Mouse (Mus musculus) embryo, embryonic 10.5 days (tissue): ENCODE measurements around the gene Cmc1.

Experiments
- DNase-seq: peaks from one replicate; pipeline ENCODE4 v3.0.0-alpha.2; 2015; ENCODE audit warnings: low spot score

Cmc1 gene

DNA sequence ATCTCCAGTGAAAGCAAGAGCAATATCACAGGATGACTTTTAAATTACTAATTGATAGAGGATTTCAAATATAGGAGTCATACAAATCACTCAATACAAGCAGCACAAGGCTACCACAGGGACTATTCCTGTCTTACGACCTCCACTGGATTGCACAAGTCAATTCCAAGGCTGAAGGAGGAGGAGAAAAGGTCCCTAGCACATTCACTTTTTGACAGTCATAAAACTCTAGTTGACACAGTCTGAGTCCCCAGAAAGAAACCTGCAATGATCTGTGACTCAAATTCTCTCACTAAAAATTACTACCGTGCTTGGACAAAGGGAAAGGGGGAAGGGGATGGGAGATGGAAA, 39.6 kb downstream of the Cmc1 start:
- DNase-seq: no peak

DNA sequence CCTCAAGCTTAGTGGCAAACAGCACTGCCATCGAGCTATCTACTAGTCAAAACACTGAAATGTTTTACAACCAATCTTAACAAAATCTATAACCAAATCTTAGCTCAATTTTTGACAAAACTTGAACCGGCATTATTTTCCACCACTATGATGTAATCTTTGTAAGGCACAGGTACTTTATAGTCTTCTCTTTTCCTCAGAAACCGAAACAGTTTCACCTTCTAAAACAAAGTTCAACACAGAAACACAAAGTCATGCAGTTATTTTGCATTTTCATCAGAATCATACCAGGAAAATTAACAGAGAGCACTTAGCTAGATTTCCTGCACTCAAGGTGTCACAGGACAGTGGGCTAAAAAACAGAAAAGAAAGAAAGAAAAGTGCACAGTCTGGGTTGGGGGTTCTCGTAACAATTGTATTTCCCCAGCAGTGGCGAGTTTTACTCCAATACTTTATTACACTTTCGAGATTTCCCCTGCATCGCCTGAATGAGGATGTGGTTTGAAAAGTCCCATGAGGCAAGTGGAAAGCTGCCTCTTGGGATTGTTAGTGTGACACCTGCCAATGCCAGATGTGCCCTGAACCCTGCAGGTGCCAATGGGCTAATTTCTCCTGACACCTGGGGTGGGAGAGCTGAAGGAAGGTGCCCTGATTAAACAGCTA, 40.1 kb downstream of the Cmc1 start:
- DNase-seq: no peak

DNA sequence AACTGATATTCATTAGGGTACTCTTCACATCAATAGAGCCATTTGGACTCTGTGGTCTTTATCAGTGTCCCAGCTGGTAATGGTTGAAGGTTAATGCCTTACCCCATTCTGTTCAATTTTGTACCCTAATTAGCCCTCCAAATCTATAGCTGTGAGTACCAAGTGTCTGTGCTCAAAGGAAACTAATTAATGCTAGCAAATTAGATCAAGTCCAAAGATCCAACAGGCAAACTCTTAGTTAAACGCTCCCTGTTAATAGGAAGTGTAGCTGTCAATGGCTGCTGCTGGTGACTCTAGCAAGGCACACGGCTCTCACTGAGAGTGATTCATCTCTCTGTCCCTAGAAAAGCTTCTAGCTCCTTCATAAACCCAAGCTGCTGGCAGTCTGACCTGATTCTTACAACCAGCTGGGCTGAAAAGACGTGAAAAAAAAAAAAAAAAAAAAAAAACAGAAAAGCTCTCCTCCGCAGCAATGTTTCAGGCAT, 41.4 kb downstream of the Cmc1 start:
- DNase-seq: peak; percentile 13

DNA sequence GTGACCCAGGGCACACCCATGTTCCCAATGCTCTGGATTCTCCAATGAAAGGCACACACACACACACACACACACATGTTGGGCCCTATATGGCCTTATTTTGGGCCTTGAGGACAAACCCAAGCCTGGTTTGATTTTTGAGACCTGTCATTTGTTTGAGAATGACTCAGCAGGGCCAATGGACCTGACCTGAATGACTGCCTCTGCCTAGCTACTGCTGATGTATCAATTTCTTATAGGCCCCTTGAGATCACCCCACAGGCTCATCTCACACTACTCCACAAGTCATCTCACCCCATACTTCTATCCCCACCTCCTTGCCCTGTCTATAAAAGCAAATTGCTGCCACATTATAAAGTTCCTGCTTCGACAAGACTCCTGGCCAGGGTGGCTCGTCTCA, 48.2 kb downstream of the Cmc1 start:
- no peak for DNase-seq

DNA sequence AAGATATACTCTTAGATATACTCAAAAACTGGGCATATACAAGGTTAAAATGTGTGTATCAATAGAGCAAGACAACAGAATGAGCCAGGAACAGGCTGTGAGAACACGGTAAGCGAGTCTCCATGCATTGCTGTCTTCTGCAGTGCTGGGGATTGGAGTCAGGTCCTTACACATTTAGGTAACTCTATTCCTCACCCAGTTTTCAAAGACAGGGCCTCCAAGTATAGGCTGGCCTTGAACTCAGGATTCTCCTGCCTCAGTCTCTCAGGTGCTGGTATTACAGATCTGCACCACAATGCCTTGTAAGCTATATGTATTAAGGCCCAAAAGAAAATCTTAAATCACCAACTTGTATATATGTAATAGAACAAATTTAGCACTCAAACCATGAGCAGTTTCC, 49.5 kb downstream of the Cmc1 start:
- DNase-seq: no peak

DNA sequence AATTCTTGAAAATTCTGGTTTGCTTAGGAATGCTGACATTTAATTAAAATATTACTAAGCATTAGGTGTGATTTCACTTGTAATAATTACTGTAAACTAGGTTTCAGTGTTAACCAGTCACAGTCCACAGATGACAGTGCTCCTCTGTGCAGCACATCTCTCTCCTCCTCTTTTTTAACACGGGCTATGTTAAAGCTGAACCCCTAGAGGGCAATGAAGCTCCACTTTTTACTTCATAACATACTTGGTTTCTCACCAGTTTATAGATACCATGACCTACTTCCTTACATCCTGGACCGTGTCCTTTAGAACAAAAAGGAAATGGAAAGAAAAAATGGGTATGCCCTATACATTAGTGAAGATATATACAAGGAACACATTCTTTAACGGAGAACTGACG, 50.6 kb downstream of the Cmc1 start:
- DNase-seq: peak; percentile 47

DNA sequence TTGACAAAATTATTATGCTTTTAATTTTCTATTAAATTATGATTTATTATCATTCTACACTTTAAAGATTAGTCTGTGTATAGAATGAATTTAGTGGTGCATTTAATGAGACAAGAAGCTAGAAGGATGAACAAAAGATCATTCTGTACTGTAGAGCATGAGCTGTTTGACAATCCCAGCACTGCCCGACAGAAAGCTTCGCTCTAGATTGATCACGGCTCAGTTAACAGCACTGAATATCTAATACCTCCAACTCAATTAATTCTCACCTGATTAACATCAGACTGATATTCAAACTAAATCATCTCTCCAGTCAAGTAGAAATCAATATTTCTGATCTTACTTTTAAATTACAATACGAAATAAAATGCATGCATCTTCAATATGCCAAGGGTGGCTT, 66.1 kb downstream of the Cmc1 start:
- DNase-seq: no peak

DNA sequence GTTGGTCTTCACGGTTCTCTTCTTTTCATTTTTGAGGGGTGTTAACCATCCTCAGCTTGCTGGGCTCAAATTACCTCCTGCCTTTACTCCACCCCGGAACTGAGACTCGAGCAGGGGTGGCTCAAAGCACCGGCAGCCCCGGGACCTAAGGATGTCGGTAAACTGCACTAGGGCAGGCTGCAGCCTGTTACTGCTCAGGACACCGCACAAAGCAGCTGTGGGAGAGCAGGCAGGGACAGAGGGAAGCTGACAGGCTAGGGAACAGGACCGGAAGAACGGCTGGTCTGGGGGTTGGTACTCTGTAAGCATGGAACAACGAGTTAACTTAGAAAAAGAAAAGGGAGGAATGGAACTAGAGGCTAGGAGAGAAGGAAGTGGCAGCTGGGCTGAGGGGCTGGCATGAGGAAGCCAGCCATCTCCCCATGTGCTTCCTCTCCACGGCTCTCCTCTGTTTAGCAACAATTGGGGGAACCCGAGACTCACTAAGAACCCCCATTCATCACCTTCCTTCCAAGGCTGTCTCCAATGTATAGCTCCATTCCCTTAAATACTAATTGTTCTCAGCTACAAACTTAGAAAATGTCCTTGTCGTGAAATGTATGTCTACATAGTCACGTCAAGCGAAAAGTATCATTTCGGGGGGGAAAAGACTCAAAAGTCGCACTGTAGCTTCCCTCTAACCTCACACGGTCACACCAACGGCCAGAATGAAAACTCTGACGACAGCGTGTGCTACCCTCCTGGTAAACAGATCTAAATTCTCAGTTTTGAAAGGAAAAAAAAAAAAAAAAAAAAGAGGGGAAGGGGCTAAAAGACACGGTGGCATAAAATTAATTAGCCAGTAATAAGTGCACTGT, 67.2 kb downstream of the Cmc1 start:
- DNase-seq: peak; percentile 38

DNA sequence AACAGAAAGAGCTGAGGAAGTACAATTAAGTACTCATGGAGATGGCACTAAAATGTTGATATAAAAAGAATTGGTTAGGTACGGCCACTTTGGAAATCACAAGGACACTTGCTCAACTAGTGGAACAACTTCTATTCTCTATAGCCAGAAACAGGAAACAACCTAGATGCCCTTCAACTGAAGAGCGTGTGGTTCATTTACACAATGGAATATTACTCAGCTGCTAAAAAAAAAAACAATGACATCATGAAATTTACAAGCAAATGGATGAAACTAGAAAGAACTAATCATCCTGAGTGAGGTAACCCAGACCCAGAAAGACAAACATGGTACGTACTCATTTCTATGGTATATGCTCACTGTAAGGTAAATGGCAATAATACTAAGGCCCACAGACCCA, 76.6 kb downstream of the Cmc1 start:
- DNase-seq: no peak

DNA sequence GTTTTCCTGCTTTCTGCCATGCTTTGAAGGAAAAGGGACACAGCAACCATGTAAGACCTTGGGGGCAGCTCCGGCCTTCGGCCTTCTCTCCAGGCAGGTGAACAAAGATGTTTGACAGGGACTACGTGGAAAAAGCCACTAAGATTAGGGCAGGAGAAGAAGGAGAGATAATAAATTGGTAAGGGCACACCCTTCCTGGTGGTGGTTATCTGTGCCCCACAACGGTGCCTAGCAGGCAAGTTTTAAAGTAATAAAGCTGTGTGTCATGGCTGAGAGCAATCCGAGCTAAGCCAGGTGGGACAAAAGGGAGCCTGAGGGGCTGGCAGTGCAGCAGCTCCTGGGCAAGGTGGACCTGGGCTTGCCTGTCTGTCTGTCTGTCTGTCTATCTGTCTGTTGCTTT, 77.9 kb downstream of the Cmc1 start:
- no peak for DNase-seq

DNA sequence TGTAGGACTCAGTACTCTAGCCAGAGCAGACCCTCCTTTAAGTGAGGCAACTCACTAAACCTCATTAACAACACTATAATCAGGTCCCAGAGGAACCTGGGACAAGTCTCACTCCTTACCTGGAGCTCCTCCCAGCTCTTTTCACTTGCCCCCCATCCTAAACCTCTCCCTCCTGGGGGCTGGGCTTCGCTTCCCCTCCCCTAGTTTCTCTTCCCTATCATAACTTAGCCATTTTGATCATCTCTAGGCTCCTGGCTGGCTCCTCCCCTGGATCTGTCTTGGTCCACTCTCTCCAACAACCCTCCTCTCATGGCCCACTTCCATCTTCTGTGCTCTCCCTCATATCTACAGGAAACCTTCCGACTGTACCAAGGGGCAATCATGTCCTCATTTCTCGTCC, 78.6 kb downstream of the Cmc1 start:
- no peak for DNase-seq

DNA sequence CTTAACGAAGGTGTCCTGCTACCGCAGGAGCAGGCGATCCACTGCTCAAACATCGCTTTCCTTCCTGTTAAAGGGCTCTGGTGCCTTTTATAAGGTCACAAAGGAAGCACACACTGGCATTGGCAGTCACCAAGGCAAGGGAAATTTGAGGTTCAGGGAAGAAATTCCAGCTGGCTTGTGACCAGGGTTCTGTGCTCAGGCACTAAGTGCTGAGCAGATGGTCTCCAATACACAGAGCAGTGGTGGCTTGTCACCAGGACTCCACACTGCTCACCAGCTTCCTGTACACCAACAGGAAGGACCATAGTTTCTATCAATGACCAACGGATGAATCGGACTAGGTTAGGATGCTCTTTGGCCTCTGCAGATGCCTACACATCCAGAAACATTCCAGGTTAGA, 79.5 kb downstream of the Cmc1 start:
- no peak for DNase-seq

DNA sequence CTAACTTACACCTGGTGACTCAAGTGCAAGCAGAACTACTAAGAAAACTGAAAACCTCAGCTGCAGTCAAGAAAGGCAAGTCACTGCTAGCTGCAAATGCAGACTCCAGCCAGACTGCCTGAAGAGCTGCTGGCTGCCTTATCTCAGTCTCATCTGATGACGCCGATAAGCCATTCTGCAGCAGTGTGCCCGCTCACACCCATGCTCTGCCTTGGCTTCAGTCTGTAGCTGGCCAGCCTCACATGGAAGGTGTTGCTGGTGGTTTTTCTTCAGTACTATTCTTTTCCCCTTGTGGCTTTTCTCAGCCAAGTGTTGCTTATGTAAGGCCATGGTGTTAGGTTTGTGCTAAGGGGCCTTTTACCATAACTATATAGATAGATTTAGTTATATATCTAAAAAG, 90.9 kb downstream of the Cmc1 start:
- DNase-seq: no peak

DNA sequence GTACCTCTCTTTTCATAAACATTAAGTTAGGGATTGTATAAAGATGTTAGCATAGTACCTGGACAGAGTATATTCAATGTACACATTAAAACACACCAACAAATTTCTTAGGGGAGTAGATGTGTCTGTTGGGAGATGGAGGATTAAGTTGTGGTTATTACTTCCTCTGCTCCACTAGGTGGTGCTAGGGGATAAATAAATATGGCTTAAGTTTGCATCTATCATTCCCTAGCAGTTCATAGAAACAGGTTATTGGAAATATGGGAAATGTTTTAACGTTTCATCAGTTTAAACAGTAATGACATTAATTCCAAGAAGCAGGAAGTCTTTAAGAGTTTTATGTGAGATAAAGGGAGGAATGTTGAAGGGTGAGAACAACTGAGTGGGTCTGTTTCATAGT, 96.7 kb downstream of the Cmc1 start:
- DNase-seq: peak; percentile 42

DNA sequence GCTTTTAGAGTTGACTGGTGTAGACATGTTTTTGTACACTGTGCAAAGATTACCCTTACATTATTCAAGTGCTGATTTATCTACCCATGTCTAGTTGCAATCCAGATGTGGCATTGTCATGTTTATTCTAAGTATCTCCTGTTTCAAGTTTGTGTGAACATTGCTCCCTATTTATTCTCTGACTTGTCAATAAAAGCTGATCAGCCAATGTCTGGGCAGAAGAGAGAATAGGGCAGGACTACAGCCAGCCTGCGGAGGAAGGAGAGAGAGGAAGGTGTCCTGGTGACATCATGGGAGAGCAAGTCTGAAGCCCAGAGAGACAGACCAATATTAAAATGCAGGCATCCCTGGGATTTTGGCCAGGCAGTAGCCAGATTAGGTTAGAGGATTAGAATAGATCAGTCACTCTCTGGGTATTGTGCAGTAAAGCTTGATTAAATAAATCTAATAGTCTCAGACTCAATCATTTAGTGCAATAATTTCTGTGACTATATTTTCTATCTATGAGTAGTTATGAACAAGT, 104.9 kb downstream of the Cmc1 start:
- DNase-seq: no peak

DNA sequence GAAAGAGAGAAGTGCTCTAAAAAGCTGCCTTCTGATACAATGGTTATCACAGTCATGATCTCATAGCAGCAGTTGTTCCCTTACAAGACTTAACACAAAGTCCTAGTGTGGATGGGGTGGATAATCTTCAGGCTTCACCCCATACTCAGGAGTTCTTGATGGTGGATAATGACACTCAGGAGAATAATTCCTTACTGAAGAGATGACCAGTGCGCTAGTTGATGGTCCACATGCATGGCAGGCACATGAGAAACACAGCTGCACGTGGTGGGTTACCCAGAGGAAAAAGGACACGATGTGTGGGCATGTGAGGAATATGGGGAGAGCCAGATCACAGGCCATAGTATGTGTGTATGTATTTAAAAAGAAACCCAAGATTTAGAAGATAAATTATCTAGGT, 106.4 kb downstream of the Cmc1 start:
- DNase-seq: no peak

DNA sequence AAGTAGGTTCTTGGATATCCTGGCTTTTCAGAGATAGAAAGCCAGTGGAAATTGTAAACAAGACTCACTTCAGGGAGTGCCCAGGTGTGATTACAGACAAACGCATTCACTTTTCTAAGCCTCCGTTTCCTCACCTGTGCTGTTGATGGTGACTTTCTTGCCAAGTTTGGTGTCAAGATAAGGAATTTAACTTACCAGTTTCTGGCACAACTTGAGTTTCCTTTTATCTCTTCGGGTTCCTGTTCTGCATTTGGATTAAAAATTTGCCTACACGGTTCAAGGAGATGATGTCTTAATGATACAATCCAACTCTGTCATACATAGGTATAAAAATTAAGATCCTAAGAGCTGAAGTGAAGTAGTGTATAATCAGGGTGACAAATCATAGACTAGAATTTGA, 107.2 kb downstream of the Cmc1 start:
- DNase-seq: no peak

DNA sequence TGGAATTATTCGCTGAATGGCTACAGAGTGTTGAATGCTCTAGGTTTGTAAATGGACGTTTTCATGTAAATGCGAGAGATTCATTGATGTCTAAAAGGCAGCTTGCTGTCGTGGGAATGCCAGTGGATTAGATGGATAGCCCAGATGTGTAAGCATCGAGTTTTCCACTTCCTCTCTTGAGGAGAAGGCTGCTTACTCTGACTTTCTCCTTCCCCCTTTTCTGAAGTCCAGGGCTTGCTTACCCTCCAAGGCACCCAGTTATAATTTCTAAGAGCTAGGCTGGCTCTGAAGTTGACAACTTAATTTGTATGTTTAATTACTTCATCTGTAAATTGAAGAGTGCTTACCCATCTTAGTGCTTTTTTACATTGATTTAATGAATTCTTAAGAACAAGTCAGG, 108.3 kb downstream of the Cmc1 start:
- DNase-seq: peak; percentile 39

DNA sequence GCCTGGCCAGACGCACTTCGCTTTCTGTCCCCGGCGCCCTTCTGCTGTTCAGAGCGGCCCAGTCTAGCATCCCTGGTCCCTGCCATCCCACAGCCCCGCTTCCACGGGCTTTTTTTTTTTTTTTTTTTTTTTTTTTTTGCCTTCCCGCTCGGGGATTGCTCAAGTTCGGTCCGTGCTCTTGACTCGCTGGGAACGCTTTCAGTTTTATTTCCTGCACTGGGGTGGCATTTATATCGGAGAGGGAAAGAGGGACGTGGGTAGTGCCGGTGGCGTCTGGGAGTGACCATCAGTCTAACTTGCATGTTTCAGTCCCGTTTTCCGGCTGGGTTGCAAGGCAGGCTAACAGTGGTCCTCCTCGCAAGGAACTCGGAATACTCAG, 109.0 kb downstream of the Cmc1 start:
- peak; percentile 55 for DNase-seq

DNA sequence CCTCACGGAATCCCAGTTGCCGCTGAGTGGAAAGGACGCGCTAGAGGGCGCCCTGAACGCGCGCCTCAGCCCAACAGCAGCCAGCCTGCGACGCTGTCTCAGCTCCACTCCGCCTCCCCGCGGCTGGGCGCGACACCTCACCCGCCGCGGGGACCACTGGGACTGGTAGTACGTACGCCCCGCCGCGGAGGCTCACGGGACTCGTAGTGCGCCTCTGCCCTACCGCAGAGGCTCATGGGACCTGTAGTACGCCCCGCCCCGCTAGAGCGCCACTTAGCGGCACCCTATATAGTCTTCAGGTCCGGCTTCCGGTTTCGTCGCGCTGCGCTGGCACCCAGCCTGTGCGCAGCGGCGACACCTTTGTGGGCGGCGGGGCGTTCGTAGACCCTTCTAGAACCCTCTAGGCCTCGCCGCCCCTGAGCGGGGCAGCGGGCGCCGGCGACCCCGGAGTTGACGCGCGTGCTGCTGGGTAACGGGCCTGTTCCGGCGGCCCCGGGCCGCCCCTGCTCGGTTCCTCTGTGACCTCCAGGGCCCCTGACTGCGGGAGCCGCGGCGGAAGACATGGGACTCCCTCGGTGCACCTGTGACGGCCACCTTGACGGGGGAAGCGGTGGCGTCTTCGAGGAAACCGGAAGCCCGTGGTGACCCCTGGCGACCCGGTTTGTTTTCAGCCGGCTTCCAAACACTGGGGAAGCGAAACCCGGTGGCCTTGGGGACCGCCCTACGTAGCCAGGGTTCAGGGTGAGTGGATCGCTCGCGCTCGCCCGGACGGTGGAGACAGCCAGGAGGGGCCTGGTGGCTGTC, 109.6 kb downstream of the Cmc1 start, which contains the start of gene Azi2:
Gene Azi2, plus strand, starts transcription at position 282 of the 804 bp plus-strand sequence.
- peak; percentile 99 for DNase-seq

DNA sequence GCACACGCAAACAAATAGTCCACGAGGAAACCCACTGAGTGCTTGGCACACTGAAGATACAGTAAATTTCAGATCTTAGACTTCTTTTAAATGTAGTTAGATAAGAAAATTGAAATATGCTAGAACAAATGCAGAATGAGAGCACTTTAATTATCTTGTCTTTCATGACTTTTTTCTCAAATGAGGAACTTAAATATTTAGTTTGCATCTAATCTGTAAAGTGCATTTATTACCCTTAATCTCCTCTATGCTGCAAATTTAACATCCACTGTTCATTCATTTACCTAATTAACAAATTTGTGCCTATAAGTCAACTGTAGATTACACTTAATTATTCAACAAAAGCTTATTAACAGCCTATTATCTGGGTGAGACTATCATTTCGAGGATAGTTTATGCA, 115.0 kb downstream of the Cmc1 start:
- DNase-seq: no peak

DNA sequence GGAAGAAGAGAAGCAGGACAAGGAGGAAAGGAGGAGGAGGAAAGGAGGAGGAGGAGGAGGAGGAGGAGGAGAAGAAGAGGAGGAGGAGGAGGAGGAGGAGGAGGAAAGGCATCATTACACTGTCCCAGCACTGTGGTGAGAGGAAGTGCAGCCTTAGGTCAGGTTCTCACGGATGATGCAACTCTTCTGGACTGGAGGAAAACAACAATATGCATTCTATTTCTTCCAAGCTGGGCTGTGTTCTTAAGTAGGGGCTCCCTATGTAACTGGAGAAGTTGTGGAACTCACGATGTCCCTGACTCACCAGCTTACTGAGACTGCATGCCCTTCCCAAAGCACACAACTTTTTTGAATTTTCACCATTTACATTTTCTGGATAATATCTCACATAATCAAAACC, 118.3 kb downstream of the Cmc1 start:
- no peak for DNase-seq

DNA sequence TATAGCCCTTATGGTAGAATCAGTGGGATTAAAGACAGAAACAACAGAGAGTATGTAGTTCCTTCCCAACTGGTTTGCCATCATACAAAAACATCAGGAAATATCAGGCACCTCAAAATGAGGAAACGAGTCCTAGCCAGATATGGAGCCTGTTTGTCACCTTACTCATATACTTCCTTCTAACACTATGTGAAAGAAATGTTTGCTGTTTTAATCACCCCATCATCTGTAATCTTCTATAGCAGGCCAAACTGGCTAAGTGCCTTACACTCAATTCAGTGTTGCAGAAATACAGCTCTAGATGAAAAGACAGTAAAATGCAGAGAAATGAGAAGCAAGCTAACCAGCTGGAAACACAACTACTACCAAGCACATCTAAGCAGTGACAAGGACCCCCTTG, 119.7 kb downstream of the Cmc1 start:
- no peak for DNase-seq
